Mouse (Mus musculus): Measurements from ENCODE around the gene Jmjd7. TPM values are rescaled to one million over a fixed set of nuclear protein-coding genes. Genes with fewer than 3 reads are reported as not detected.

The Jmjd7 gene
- polyA plus RNA-seq, 1 experiment from 2014 or later = 14.4 TPM

DNA sequence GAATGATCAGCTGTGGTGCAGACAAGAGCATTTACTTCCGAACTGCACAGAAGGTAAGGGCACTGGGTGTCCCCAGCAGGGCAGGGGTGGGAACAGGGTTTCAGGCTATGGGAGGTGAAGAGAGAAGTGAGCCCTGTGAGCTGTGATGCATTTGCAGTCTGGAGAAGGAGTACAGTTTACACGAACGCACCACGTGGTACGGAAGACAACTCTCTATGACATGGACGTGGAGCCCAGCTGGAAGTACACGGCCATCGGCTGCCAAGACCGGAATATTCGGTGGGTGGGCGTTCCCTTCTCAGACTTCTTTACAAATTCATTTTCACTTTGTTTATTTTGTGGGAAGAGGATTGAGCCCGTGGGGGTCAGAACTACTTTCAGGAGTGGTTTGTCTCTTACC, 9.7 kb upstream of the Jmjd7 start:
- no peaks in the 10 kb centered on the region for H3K27me3 ChIP-seq (replicated peaks; ENCODE audit: control insufficient read depth, insufficient read depth, low read length)
- no peak overlapping the region for H3K4me2 ChIP-seq (ENCODE audit: low read depth, low read length)
- no peaks in the 10 kb centered on the region for H3K9me3 ChIP-seq (ENCODE audit: control insufficient read depth, low read length)
- ATAC-seq (ENCODE audit: low read depth) (no peak), DNase-seq (ENCODE audit: low spot score) (no peak)
- no peaks in the 10 kb centered on the region for H3K4me1 ChIP-seq (ENCODE audit: control insufficient read depth, insufficient read depth, low read length)
- 91% methylated on average over 12 of the region's 12 CpGs for WGBS
- H3K9ac ChIP-seq (ENCODE audit: low read depth, low read length) = no peak overlapping the region
- H3K36me3 ChIP-seq (ENCODE audit: control insufficient read depth, insufficient read depth, low read length) = peaks cover 85% of the 10 kb centered on the region
- no peak overlapping the region for H3K27ac ChIP-seq (replicated peaks; ENCODE audit: low read depth, low read length)
- H3K4me3 ChIP-seq (ENCODE audit: low read depth, low read length) = no peak overlapping the region

DNA sequence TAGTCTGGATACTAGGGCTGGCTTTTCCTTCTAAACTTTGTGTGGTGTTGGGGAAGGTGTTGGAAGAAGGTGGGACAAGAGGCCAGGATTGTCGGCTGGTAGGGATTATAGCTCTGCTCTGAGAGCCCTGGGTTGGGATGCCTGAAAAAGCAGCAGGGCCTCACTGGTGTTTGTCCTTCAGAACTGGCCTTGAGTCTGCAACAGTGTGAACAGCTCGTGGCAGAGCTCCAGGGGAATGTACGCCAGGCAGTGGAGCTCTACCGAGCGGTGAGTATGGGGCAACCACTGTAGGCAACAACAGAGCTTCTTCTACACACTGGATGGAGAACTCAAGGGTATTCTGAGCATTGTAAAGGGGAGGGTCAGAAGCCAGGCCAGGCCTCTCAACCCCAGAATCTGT, 2.9 kb upstream of the Jmjd7 start:
- Histone ChIP-seq H3K4me1 (ENCODE audit: control insufficient read depth, insufficient read depth, low read length) (peaks cover 13% of the 10 kb centered on the region), H3K27ac (replicated peaks; ENCODE audit: low read depth, low read length) (no peak overlapping the region), H3K9me3 (ENCODE audit: control insufficient read depth, low read length) (no peaks in the 10 kb centered on the region), H3K4me3 (ENCODE audit: low read depth, low read length) (no peak overlapping the region), H3K9ac (ENCODE audit: low read depth, low read length) (no peak overlapping the region), H3K27me3 (replicated peaks; ENCODE audit: control insufficient read depth, insufficient read depth, low read length) (no peaks in the 10 kb centered on the region), H3K4me2 (ENCODE audit: low read depth, low read length) (no peak overlapping the region), H3K36me3 (ENCODE audit: control insufficient read depth, insufficient read depth, low read length) (peaks cover 65% of the 10 kb centered on the region)
- ATAC-seq (ENCODE audit: low read depth) (no peak), DNase-seq (ENCODE audit: low spot score) (no peak)
- 86% methylated on average over 5 of the region's 5 CpGs for WGBS

- Histone ChIP-seq H3K9ac (ENCODE audit: low read depth, low read length) (peak overlapping the region; percentile 87), H3K4me1 (ENCODE audit: control insufficient read depth, insufficient read depth, low read length) (peaks cover 13% of the 10 kb centered on the region), H3K27ac (replicated peaks; ENCODE audit: low read depth, low read length) (peak overlapping the region; percentile 92), H3K27me3 (replicated peaks; ENCODE audit: control insufficient read depth, insufficient read depth, low read length) (no peaks in the 10 kb centered on the region), H3K36me3 (ENCODE audit: control insufficient read depth, insufficient read depth, low read length) (peaks cover 60% of the 10 kb centered on the region), H3K4me3 (ENCODE audit: low read depth, low read length) (peak overlapping the region; percentile 76), H3K9me3 (ENCODE audit: control insufficient read depth, low read length) (no peaks in the 10 kb centered on the region), H3K4me2 (ENCODE audit: low read depth, low read length) (peak overlapping the region; percentile 65)
- ATAC-seq (ENCODE audit: low read depth) = peak; percentile 1
- peak; percentile 40 for DNase-seq (ENCODE audit: low spot score)
- WGBS = 39% methylated on average over 3 of the region's 3 CpGs
These were observed 658 bp downstream of the Jmjd7 start for GRCm38 (mm10) chr2:120027950-120028331.

- H3K4me1 ChIP-seq (ENCODE audit: control insufficient read depth, insufficient read depth, low read length) = peaks cover 13% of the 10 kb centered on the region
- no peak for DNase-seq (ENCODE audit: low spot score)
- no peak overlapping the region for H3K9ac ChIP-seq (ENCODE audit: low read depth, low read length)
- peaks cover 50% of the 10 kb centered on the region for H3K36me3 ChIP-seq (ENCODE audit: control insufficient read depth, insufficient read depth, low read length)
- no peaks in the 10 kb centered on the region for H3K9me3 ChIP-seq (ENCODE audit: control insufficient read depth, low read length)
- ATAC-seq (ENCODE audit: low read depth) = no peak
- no peaks in the 10 kb centered on the region for H3K27me3 ChIP-seq (replicated peaks; ENCODE audit: control insufficient read depth, insufficient read depth, low read length)
- no peak overlapping the region for H3K4me2 ChIP-seq (ENCODE audit: low read depth, low read length)
- WGBS = 91% methylated on average over 8 of the region's 8 CpGs
- H3K27ac ChIP-seq (replicated peaks; ENCODE audit: low read depth, low read length) = no peak overlapping the region
- H3K4me3 ChIP-seq (ENCODE audit: low read depth, low read length) = no peak overlapping the region
These were observed 3.1 kb downstream of the Jmjd7 start for GRCm38 (mm10) chr2:120030380-120030779.

- 89% methylated on average over 11 of the region's 12 CpGs for WGBS
- Histone ChIP-seq H3K4me2 (ENCODE audit: low read depth, low read length) (no peak within 1 kb of the TSS), H3K9ac (ENCODE audit: low read depth, low read length) (no peak within 1 kb of the TSS), H3K9me3 (ENCODE audit: control insufficient read depth, low read length) (no peaks in the 10 kb centered on the region), H3K4me1 (ENCODE audit: control insufficient read depth, insufficient read depth, low read length) (peaks cover 8% of the 10 kb centered on the region; the same call in 1 of the 2 replicates), H3K27me3 (replicated peaks; ENCODE audit: control insufficient read depth, insufficient read depth, low read length) (no peaks in the 10 kb centered on the region), H3K36me3 (ENCODE audit: control insufficient read depth, insufficient read depth, low read length) (peaks cover 68% of the 10 kb centered on the region), H3K27ac (replicated peaks; ENCODE audit: low read depth, low read length) (no peak within 1 kb of the TSS), H3K4me3 (ENCODE audit: low read depth, low read length) (no peak within 1 kb of the TSS)
- DNase-seq (ENCODE audit: low spot score) (no peak), ATAC-seq (ENCODE audit: low read depth) (no peak)
These were observed 5.6 kb downstream of the Jmjd7 start, which contains the start of gene Pla2g4b for GRCm38 (mm10) chr2:120032726-120033467. TSS of gene Pla2g4b (plus strand) at chr2:120033417.

GRCm38 (mm10) chr2:120033726-120034125, 6.4 kb downstream of the Jmjd7 start:
- Histone ChIP-seq H3K9me3 (ENCODE audit: control insufficient read depth, low read length) (no peaks in the 10 kb centered on the region), H3K36me3 (ENCODE audit: control insufficient read depth, insufficient read depth, low read length) (peaks cover 77% of the 10 kb centered on the region), H3K4me2 (ENCODE audit: low read depth, low read length) (no peak overlapping the region), H3K27me3 (replicated peaks; ENCODE audit: control insufficient read depth, insufficient read depth, low read length) (no peaks in the 10 kb centered on the region), H3K27ac (replicated peaks; ENCODE audit: low read depth, low read length) (no peak overlapping the region), H3K4me3 (ENCODE audit: low read depth, low read length) (no peak overlapping the region), H3K4me1 (ENCODE audit: control insufficient read depth, insufficient read depth, low read length) (no peaks in the 10 kb centered on the region), H3K9ac (ENCODE audit: low read depth, low read length) (no peak overlapping the region)
- WGBS = 79% methylated on average over 5 of the region's 5 CpGs
- ATAC-seq (ENCODE audit: low read depth) = no peak
- DNase-seq (ENCODE audit: low spot score) = no peak

- 90% methylated on average over 9 of the region's 9 CpGs for WGBS
- ATAC-seq (ENCODE audit: low read depth) (no peak), DNase-seq (ENCODE audit: low spot score) (no peak)
- Histone ChIP-seq H3K27ac (replicated peaks; ENCODE audit: low read depth, low read length) (no peak overlapping the region), H3K4me3 (ENCODE audit: low read depth, low read length) (no peak overlapping the region), H3K36me3 (ENCODE audit: control insufficient read depth, insufficient read depth, low read length) (peaks cover 84% of the 10 kb centered on the region), H3K4me2 (ENCODE audit: low read depth, low read length) (no peak overlapping the region), H3K4me1 (ENCODE audit: control insufficient read depth, insufficient read depth, low read length) (no peaks in the 10 kb centered on the region), H3K9ac (ENCODE audit: low read depth, low read length) (no peak overlapping the region), H3K27me3 (replicated peaks; ENCODE audit: control insufficient read depth, insufficient read depth, low read length) (no peaks in the 10 kb centered on the region), H3K9me3 (ENCODE audit: control insufficient read depth, low read length) (no peaks in the 10 kb centered on the region)
These were observed 10.5 kb downstream of the Jmjd7 start for GRCm38 (mm10) chr2:120037744-120038143.

DNA sequence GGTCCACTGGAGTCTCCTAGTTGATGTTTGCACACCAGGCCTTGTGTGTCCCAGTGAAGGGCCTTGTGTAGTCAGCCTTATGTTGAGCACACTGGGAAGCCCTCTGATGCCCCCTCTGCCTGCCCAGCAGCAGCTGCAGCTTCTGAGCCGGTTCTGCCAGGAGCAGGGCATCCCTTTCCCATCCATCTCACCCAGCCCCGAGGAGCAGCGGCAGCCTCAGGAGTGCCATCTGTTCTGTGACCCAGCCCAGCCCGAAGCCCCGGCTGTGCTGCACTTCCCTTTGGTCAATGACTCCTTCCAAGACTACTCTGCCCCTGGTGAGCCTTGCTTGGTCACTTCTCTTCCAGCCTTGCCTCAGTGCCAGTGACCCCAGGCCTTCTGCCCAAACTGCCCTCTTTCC, 13.7 kb downstream of the Jmjd7 start:
- Histone ChIP-seq H3K4me3 (ENCODE audit: low read depth, low read length) (no peak overlapping the region), H3K9ac (ENCODE audit: low read depth, low read length) (no peak overlapping the region), H3K4me1 (ENCODE audit: control insufficient read depth, insufficient read depth, low read length) (peaks cover 10% of the 10 kb centered on the region; the same call in 1 of the 2 replicates), H3K27ac (replicated peaks; ENCODE audit: low read depth, low read length) (no peak overlapping the region), H3K36me3 (ENCODE audit: control insufficient read depth, insufficient read depth, low read length) (peaks cover 65% of the 10 kb centered on the region), H3K27me3 (replicated peaks; ENCODE audit: control insufficient read depth, insufficient read depth, low read length) (no peaks in the 10 kb centered on the region), H3K4me2 (ENCODE audit: low read depth, low read length) (no peak overlapping the region), H3K9me3 (ENCODE audit: control insufficient read depth, low read length) (no peaks in the 10 kb centered on the region)
- ATAC-seq (ENCODE audit: low read depth) (no peak), DNase-seq (ENCODE audit: low spot score) (no peak)
- WGBS = 84% methylated on average over 5 of the region's 5 CpGs

GRCm38 (mm10) chr2:120044101-120044603, 16.9 kb downstream of the Jmjd7 start:
- DNase-seq (ENCODE audit: low spot score) (peak; percentile 79), ATAC-seq (ENCODE audit: low read depth) (peak; percentile 74)
- Histone ChIP-seq H3K4me2 (ENCODE audit: low read depth, low read length) (no peak overlapping the region), H3K4me3 (ENCODE audit: low read depth, low read length) (no peak overlapping the region), H3K9me3 (ENCODE audit: control insufficient read depth, low read length) (no peaks in the 10 kb centered on the region), H3K27ac (replicated peaks; ENCODE audit: low read depth, low read length) (peak overlapping the region; percentile 29; the same call in 1 of the 2 replicates), H3K9ac (ENCODE audit: low read depth, low read length) (peak overlapping the region; percentile 9; the same call in 1 of the 2 replicates), H3K4me1 (ENCODE audit: control insufficient read depth, insufficient read depth, low read length) (peaks cover 10% of the 10 kb centered on the region; the same call in 1 of the 2 replicates), H3K36me3 (ENCODE audit: control insufficient read depth, insufficient read depth, low read length) (peaks cover 33% of the 10 kb centered on the region), H3K27me3 (replicated peaks; ENCODE audit: control insufficient read depth, insufficient read depth, low read length) (no peaks in the 10 kb centered on the region)
- 54% methylated on average over 4 of the region's 4 CpGs for WGBS

Measured in embryonic facial prominence, embryonic 14.5 days (tissue).